Mouse (Mus musculus): ENCODE results near the gene Ccdc83.

Ccdc83 gene

GRCm38 (mm10) chr7:90210947-90211346 lies 54.6 kb downstream of the Ccdc83 start:
- Histone ChIP-seq H3K36me3 (ENCODE audit: insufficient read depth, low read length) (peaks cover 36% of the 10 kb centered on the region), H3K9me3 (ENCODE audit: low read length) (peaks cover 25% of the 10 kb centered on the region), H3K4me1 (replicated peaks; ENCODE audit: low read depth, low read length) (no peaks in the 10 kb centered on the region; the same call in 1 of the 2 replicates), H3K27me3 (ENCODE audit: insufficient read depth, low read length) (no peaks in the 10 kb centered on the region), H3K4me3 (replicated peaks; ENCODE audit: low read length) (no peak overlapping the region)
- TF ChIP-seq POU5F1 (IDR thresholded peaks at IDR 0.05; ENCODE audit: borderline replicate concordance, low read length), result no peak

- no peaks in the 10 kb centered on the region; the same call in none of the 2 replicates for H3K4me1 ChIP-seq (replicated peaks; ENCODE audit: low read depth, low read length)
Measured at GRCm38 (mm10) chr7:90210116-90210515, 55.5 kb downstream of the Ccdc83 start.

DNA sequence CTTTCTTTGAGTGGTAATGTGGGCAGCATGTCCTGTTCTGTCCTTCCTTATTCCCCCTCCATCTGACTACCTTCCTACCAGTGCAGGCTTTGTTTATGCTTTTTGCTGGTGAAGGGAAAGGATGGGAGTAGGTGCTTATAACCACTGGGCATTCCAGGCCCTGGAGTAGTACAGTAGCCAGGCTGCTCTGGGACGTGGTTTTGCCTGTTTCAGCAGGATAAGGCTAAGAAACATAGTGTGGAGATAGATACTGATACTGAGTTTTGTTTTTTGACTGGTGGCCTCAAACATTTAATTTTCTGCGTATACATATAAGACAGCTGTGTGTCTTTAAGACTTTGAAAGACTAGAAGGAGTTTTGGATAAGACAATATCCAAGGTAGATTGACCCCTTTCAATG lies 61.7 kb downstream of the Ccdc83 start:
- H3K9me3 ChIP-seq (ENCODE audit: low read length), result no peaks in the 10 kb centered on the region

More at GRCm38 (mm10) chr7:90210116-90210515, 55.5 kb downstream of the Ccdc83 start:
- TF ChIP-seq POU5F1 (IDR thresholded peaks at IDR 0.05; ENCODE audit: borderline replicate concordance, low read length), result no peak
- TF ChIP-seq NANOG (IDR thresholded peaks at IDR 0.05; ENCODE audit: borderline replicate concordance, low read length), result no peak
- no peak for TF ChIP-seq CTCF (conservative IDR thresholded peaks at IDR 0.05; ENCODE audit: low read length)
- H3K4me3 ChIP-seq (replicated peaks; ENCODE audit: low read length), result no peak overlapping the region
- H3K9me3 ChIP-seq (ENCODE audit: low read length), result peaks cover 22% of the 10 kb centered on the region
- no peaks in the 10 kb centered on the region for H3K27me3 ChIP-seq (ENCODE audit: insufficient read depth, low read length)
- H3K36me3 ChIP-seq (ENCODE audit: insufficient read depth, low read length), result peaks cover 41% of the 10 kb centered on the region

DNA sequence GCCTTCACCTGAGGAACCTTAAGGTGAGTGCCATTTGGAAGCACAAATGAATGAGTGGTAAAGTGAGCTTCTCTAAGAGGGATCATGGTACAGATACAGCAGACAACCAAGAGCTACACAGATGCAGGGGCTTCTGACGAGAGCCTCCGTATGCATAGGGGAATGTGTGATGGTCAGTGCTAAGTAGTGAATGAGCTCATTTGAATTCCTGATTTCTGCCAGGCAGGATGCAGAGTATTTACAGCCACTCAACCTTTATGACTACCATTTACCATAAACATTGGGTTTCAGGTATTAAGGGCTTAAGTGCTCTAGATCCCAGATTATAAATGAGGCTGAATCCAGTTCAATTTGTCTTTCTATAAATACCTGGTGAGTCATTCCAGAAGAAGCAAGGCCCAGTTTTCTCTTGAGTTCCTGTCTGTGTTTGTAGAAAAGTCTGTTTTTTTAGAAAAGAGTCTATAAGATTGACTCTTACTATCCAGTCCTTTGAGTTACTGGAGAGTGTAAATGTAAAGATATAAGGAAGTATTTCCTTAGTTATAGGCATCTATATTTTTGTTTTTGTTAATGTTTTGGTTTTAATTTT lies 63.6 kb downstream of the Ccdc83 start:
- Histone ChIP-seq H3K4me1 (replicated peaks; ENCODE audit: low read depth, low read length) (no peaks in the 10 kb centered on the region; the same call in 1 of the 2 replicates), H3K36me3 (ENCODE audit: insufficient read depth, low read length) (peaks cover 60% of the 10 kb centered on the region), H3K27me3 (ENCODE audit: insufficient read depth, low read length) (no peaks in the 10 kb centered on the region), H3K9me3 (ENCODE audit: low read length) (no peaks in the 10 kb centered on the region), H3K4me3 (replicated peaks; ENCODE audit: low read length) (no peak overlapping the region)
- TF ChIP-seq CTCF (conservative IDR thresholded peaks at IDR 0.05; ENCODE audit: low read length) (no peak), POU5F1 (IDR thresholded peaks at IDR 0.05; ENCODE audit: borderline replicate concordance, low read length) (no peak), NANOG (IDR thresholded peaks at IDR 0.05; ENCODE audit: borderline replicate concordance, low read length) (no peak)

More for the DNA sequence above, 61.7 kb downstream of the Ccdc83 start:
- Histone ChIP-seq H3K36me3 (ENCODE audit: insufficient read depth, low read length) (peaks cover 65% of the 10 kb centered on the region), H3K4me3 (replicated peaks; ENCODE audit: low read length) (no peak overlapping the region), H3K4me1 (replicated peaks; ENCODE audit: low read depth, low read length) (no peaks in the 10 kb centered on the region; the same call in 1 of the 2 replicates), H3K27me3 (ENCODE audit: insufficient read depth, low read length) (no peaks in the 10 kb centered on the region)
- TF ChIP-seq POU5F1 (IDR thresholded peaks at IDR 0.05; ENCODE audit: borderline replicate concordance, low read length) (no peak), NANOG (IDR thresholded peaks at IDR 0.05; ENCODE audit: borderline replicate concordance, low read length) (no peak)

DNA sequence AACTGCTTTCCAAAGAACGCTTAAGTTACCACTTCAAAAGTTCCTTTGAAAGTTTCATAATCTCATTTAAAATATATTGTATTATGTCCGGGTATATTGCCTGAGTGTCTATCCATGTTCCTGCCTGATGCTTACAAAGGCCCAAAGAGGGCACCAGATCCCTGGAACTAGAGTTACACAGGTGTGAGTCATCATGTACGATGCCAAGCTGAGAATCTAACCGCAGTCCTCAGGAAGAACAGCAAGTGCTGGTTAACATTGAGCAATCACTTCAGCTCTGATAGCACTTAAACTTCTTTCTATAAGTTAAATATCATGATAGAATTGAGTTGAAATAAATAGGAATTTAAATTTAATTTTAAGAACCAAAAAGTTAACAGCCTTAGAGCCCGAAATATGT lies 65.3 kb downstream of the Ccdc83 start:
- Histone ChIP-seq H3K4me1 (replicated peaks; ENCODE audit: low read depth, low read length) (no peaks in the 10 kb centered on the region), H3K9me3 (ENCODE audit: low read length) (no peaks in the 10 kb centered on the region), H3K27me3 (ENCODE audit: insufficient read depth, low read length) (no peaks in the 10 kb centered on the region), H3K4me3 (replicated peaks; ENCODE audit: low read length) (no peak overlapping the region), H3K36me3 (ENCODE audit: insufficient read depth, low read length) (peaks cover 66% of the 10 kb centered on the region)
- TF ChIP-seq CTCF (conservative IDR thresholded peaks at IDR 0.05; ENCODE audit: low read length) (no peak), NANOG (IDR thresholded peaks at IDR 0.05; ENCODE audit: borderline replicate concordance, low read length) (no peak), POU5F1 (IDR thresholded peaks at IDR 0.05; ENCODE audit: borderline replicate concordance, low read length) (no peak)

- Histone ChIP-seq H3K4me1 (replicated peaks; ENCODE audit: low read depth, low read length) (no peaks in the 10 kb centered on the region), H3K27me3 (ENCODE audit: insufficient read depth, low read length) (no peaks in the 10 kb centered on the region), H3K4me3 (replicated peaks; ENCODE audit: low read length) (no peak overlapping the region), H3K36me3 (ENCODE audit: insufficient read depth, low read length) (peaks cover 57% of the 10 kb centered on the region), H3K9me3 (ENCODE audit: low read length) (no peaks in the 10 kb centered on the region)
- TF ChIP-seq NANOG (IDR thresholded peaks at IDR 0.05; ENCODE audit: borderline replicate concordance, low read length), result no peak
- no peak for TF ChIP-seq CTCF (conservative IDR thresholded peaks at IDR 0.05; ENCODE audit: low read length)
- TF ChIP-seq POU5F1 (IDR thresholded peaks at IDR 0.05; ENCODE audit: borderline replicate concordance, low read length), result no peak
Measured at GRCm38 (mm10) chr7:90180635-90181034, 84.9 kb downstream of the Ccdc83 start.

DNA sequence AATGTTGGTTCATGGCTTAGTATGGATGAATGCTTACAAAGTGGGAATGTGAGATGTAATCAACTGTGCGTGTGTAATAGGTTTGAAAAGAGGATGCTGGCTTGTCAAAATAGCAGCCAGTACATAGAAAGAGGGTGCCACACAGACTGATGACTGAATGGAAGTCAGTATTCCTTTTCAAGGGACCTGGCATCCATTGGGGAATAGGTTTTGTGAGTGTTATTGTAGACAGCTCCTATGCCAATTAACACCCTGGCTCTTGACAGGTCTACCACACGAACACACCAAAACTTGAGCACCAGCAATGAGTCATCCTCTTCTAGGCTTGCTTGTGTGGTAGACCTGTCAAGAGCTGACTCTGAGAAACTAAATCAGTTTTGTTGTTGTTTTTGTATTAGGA lies 90.0 kb downstream of the Ccdc83 start:
- no peaks in the 10 kb centered on the region for H3K27me3 ChIP-seq (ENCODE audit: insufficient read depth, low read length)
- no peaks in the 10 kb centered on the region for H3K9me3 ChIP-seq (ENCODE audit: low read length)
- H3K4me3 ChIP-seq (replicated peaks; ENCODE audit: low read length), result no peak overlapping the region
- no peaks in the 10 kb centered on the region for H3K4me1 ChIP-seq (replicated peaks; ENCODE audit: low read depth, low read length)
- peaks cover 64% of the 10 kb centered on the region for H3K36me3 ChIP-seq (ENCODE audit: insufficient read depth, low read length)
- TF ChIP-seq POU5F1 (IDR thresholded peaks at IDR 0.05; ENCODE audit: borderline replicate concordance, low read length) (no peak), CTCF (conservative IDR thresholded peaks at IDR 0.05; ENCODE audit: low read length) (no peak), NANOG (IDR thresholded peaks at IDR 0.05; ENCODE audit: borderline replicate concordance, low read length) (no peak)

Measured in E14TG2a.4 (cell line).